Mouse (Mus musculus) small intestine, adult 2 months (tissue): ENCODE results near the gene Pitpnc1.

Source experiments
- CTCF ChIP-seq: fragments of 200-500 bp; IDR thresholded peaks from 2 replicates; pipeline ENCODE4 v1.5.1; 2012; ENCODE audit warnings: low read depth, mild to moderate bottlenecking, control low read depth, inconsistent platforms, low read length, moderate library complexity, mixed read lengths; ENCODE audit not compliant: insufficient replicate concordance, insufficient read length; ENCODE audit errors: extremely low read depth
- POLR2A ChIP-seq: fragments of 200-500 bp; IDR thresholded peaks from 2 replicates; pipeline ENCODE4 v1.6.1; 2012; ENCODE audit warnings: low read depth, mild to moderate bottlenecking, control low read depth, inconsistent platforms, low read length, moderate library complexity

GRCm38 (mm10) chr11:107233252-107233890, 237.1 kb downstream of the Pitpnc1 start:
- no peak for TF ChIP-seq POLR2A
- no peak for TF ChIP-seq CTCF
